Mouse (Mus musculus) heart, embryonic 16.5 days (tissue): ENCODE measurements around the gene Igsf6. TPM values are rescaled to one million over a fixed set of nuclear protein-coding genes. Genes with fewer than 3 reads are reported as not detected.

Source experiments
- ATAC-seq: fragments of 200-750 bp; cut with Nextera tagmentation; replicated peaks from 2 replicates; pipeline ENCODE4 v1.8.0; 2017; ENCODE audit warnings: moderate number of reproducible peaks; ENCODE audit not compliant: insufficient read depth, low FRiP score; ENCODE audit errors: extremely low read depth
- H3K27ac ChIP-seq: fragments of 300-500 bp; sonication (generic); 2 replicates; pipeline ENCODE4 v1.5.1; 2014; ENCODE audit warnings: mild to moderate bottlenecking, low read length, control low read depth, moderate library complexity
- H3K27me3 ChIP-seq: fragments of 300-500 bp; sonication (generic); 2 replicates; pipeline ENCODE4 v1.6.1; 2014; ENCODE audit warnings: low read length, mixed read lengths; ENCODE audit not compliant: control insufficient read depth, insufficient read depth
- H3K36me3 ChIP-seq: fragments of 300-500 bp; sonication (generic); 2 replicates; pipeline ENCODE4 v1.6.1; 2014; ENCODE audit not compliant: control insufficient read depth, insufficient read depth
- H3K4me1 ChIP-seq: fragments of 300-500 bp; sonication (generic); 2 replicates; pipeline ENCODE4 v1.6.1; 2014; ENCODE audit warnings: low read length, mixed read lengths; ENCODE audit not compliant: control insufficient read depth, insufficient read depth
- H3K4me2 ChIP-seq: fragments of 300-500 bp; sonication (generic); 2 replicates; pipeline ENCODE4 v1.6.1; 2014; ENCODE audit warnings: low read depth, mild to moderate bottlenecking, control low read depth, low read length
- H3K4me3 ChIP-seq: fragments of 300-500 bp; sonication (generic); 2 replicates; pipeline ENCODE4 v1.5.1; 2014; ENCODE audit warnings: mild to moderate bottlenecking, control low read depth, low read length
- H3K9ac ChIP-seq: fragments of 300-500 bp; sonication (generic); 2 replicates; pipeline ENCODE4 v1.6.1; 2014; ENCODE audit warnings: low read length, control low read depth
- H3K9me3 ChIP-seq: fragments of 300-500 bp; sonication (generic); replicated peaks from 2 replicates; pipeline ENCODE4 v1.6.1; 2016; ENCODE audit warnings: low read length; ENCODE audit not compliant: control insufficient read depth
- WGBS: fragments of 180-500 bp; shearing (Covaris S2); extraction: QIAGEN DNeasy Blood & Tissue Kit; methylation state at CpG from one replicate; pipeline ENCODE4 v1.1.7; 2014; 5-methylcytosine and 5-hydroxymethylcytosine counted together
- polyA plus RNA-seq: library from polyadenylated mRNA; unstranded; fragments of >200 nt; fragmentation: Nextera tagmentation; extraction: Ambion mirVana; gene quantifications from 2 replicates; pipeline ENCODE4 v1.2.1, GENCODE M21; 2015

Igsf6 gene
- polyA plus RNA-seq, 1 experiment from 2014 or later = 2.3 TPM

DNA sequence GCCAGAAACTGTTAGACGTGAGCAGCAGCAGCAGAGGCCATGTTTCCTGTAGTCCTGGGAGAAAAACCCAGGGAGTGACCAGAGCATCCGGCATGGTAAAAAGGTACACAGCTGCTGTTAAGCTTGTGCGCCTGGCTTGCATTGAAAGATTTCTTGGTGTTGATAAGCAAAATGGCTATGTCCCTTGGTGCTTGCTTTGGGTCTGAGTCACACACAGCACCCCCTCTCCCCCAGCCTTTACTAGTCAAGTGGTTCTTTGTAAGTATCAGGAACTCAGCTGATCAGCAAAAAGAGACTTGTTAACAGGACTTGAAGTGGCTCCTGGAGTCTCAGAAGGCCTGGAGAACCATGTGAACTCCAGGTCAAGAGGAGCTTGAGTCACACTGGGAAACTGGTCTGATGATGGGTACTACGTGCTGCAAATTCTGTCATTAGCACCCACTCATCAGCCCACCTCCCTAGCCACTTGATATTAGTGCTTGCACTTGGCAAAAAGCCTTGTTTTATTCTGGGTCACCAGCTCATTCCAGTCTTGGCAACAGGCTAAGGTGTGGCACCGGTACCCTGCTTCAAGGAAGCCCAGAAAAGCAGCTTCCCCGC lies 529 bp upstream of the Igsf6 start:
- H3K4me2 ChIP-seq = no peak overlapping the region
- peaks cover 20% of the 10 kb centered on the region for H3K4me1 ChIP-seq
- H3K4me3 ChIP-seq = no peak overlapping the region
- no peak overlapping the region for H3K9ac ChIP-seq
- 0 out of 2 replicates have a peak, but pooled peaks cover 3% of the 10 kb centered on the region for H3K27me3 ChIP-seq
- ATAC-seq = peak; percentile 72
- no peaks in the 10 kb centered on the region for H3K9me3 ChIP-seq
- peak overlapping the region; percentile 43 for H3K27ac ChIP-seq
- WGBS = 39% methylated on average over 6 of the region's 6 CpGs
- H3K36me3 ChIP-seq = peaks cover 21% of the 10 kb centered on the region

DNA sequence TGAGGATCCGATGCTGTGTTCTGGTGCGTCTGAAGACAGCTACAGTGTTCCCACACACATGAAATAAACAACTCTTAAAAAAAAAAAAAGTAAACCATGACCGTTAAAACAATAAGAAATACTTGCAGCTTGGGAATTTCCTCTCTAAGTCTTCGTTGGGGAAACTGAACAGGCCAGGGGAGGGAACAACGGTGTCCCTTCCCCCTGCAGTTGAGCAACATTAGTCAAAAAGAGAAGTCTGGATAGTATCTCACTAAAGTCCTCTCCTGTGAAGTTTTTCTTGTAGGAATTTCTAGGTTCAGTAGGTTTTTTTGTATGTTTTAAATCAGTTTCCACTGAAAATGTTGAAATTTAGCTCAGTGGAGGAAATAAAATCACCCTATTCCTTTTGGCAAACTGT lies 1.9 kb downstream of the Igsf6 start:
- Histone ChIP-seq H3K27ac (no peak overlapping the region), H3K4me1 (peaks cover 20% of the 10 kb centered on the region), H3K36me3 (peaks cover 25% of the 10 kb centered on the region), H3K27me3 (0 out of 2 replicates have a peak, but pooled peaks cover 3% of the 10 kb centered on the region), H3K4me3 (no peak overlapping the region), H3K9ac (no peak overlapping the region), H3K9me3 (no peaks in the 10 kb centered on the region), H3K4me2 (no peak overlapping the region)
- WGBS = 70% methylated on average over 5 of the region's 5 CpGs
- ATAC-seq = no peak

GRCm38 (mm10) chr7:121071276-121071675 lies 3.1 kb downstream of the Igsf6 start:
- H3K4me3 ChIP-seq = no peak overlapping the region
- no peak for ATAC-seq
- no peaks in the 10 kb centered on the region for H3K27me3 ChIP-seq
- H3K27ac ChIP-seq = no peak overlapping the region
- H3K4me2 ChIP-seq = no peak overlapping the region
- H3K9me3 ChIP-seq = no peaks in the 10 kb centered on the region
- peaks cover 18% of the 10 kb centered on the region for H3K36me3 ChIP-seq
- 86% methylated on average over 4 of the region's 4 CpGs for WGBS
- no peak overlapping the region for H3K9ac ChIP-seq
- peaks cover 20% of the 10 kb centered on the region for H3K4me1 ChIP-seq

GRCm38 (mm10) chr7:121064309-121064708 lies 10.1 kb downstream of the Igsf6 start:
- no peaks in the 10 kb centered on the region for H3K27me3 ChIP-seq
- H3K4me3 ChIP-seq = no peak overlapping the region
- H3K9me3 ChIP-seq = no peaks in the 10 kb centered on the region
- WGBS = 42% methylated on average over 4 of the region's 4 CpGs
- H3K36me3 ChIP-seq = peaks cover 9% of the 10 kb centered on the region; the same call in 1 of the 2 replicates
- H3K4me1 ChIP-seq = no peaks in the 10 kb centered on the region
- no peak overlapping the region for H3K27ac ChIP-seq
- H3K9ac ChIP-seq = no peak overlapping the region
- no peak for ATAC-seq
- no peak overlapping the region for H3K4me2 ChIP-seq

GRCm38 (mm10) chr7:121059477-121060218 lies 14.7 kb downstream of the Igsf6 start:
- 69% methylated on average over 6 of the region's 6 CpGs for WGBS
- no peaks in the 10 kb centered on the region for H3K9me3 ChIP-seq
- no peak overlapping the region for H3K9ac ChIP-seq
- no peak overlapping the region for H3K4me3 ChIP-seq
- H3K27ac ChIP-seq = no peak overlapping the region
- peaks cover 3% of the 10 kb centered on the region; the same call in 1 of the 2 replicates for H3K4me1 ChIP-seq
- H3K4me2 ChIP-seq = no peak overlapping the region
- no peak for ATAC-seq
- H3K27me3 ChIP-seq = no peaks in the 10 kb centered on the region
- H3K36me3 ChIP-seq = 0 out of 2 replicates have a peak, but pooled peaks cover 12% of the 10 kb centered on the region

DNA sequence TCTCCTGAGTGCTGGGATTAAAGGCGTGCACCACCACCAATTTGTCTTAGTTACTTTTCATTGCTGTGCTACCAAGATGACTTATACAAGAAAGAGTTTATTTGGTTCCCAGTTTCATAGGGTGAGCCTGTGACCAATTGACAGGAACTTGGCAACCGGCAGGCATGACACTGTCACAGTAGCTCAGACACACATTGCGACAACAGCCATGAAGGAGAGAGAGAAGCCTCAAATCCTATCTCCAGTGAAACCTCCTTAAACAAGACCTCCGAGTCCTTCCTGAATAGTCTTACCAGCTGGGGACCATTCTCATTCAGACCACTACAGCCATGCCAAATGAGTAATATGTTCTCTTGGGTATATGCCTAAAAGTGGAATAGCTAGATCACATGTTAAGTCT lies 21.3 kb downstream of the Igsf6 start:
- H3K9me3 ChIP-seq = no peaks in the 10 kb centered on the region
- H3K4me1 ChIP-seq = no peaks in the 10 kb centered on the region
- ATAC-seq = no peak
- H3K9ac ChIP-seq = no peak overlapping the region
- peaks cover 21% of the 10 kb centered on the region for H3K36me3 ChIP-seq
- H3K27ac ChIP-seq = no peak overlapping the region
- no peaks in the 10 kb centered on the region for H3K27me3 ChIP-seq
- WGBS = 83% methylated on average over 4 of the region's 4 CpGs
- H3K4me2 ChIP-seq = no peak overlapping the region
- H3K4me3 ChIP-seq = no peak overlapping the region

- H3K4me3 ChIP-seq = no peak overlapping the region
- no peak overlapping the region for H3K9ac ChIP-seq
- 89% methylated on average over 2 of the region's 2 CpGs for WGBS
- H3K4me1 ChIP-seq = peaks cover 9% of the 10 kb centered on the region
- no peak overlapping the region for H3K27ac ChIP-seq
- no peak overlapping the region for H3K4me2 ChIP-seq
- peaks cover 10% of the 10 kb centered on the region for H3K36me3 ChIP-seq
- ATAC-seq = no peak
- no peaks in the 10 kb centered on the region for H3K9me3 ChIP-seq
- no peaks in the 10 kb centered on the region for H3K27me3 ChIP-seq
These were observed 26.7 kb downstream of the Igsf6 start for GRCm38 (mm10) chr7:121047624-121048023.

DNA sequence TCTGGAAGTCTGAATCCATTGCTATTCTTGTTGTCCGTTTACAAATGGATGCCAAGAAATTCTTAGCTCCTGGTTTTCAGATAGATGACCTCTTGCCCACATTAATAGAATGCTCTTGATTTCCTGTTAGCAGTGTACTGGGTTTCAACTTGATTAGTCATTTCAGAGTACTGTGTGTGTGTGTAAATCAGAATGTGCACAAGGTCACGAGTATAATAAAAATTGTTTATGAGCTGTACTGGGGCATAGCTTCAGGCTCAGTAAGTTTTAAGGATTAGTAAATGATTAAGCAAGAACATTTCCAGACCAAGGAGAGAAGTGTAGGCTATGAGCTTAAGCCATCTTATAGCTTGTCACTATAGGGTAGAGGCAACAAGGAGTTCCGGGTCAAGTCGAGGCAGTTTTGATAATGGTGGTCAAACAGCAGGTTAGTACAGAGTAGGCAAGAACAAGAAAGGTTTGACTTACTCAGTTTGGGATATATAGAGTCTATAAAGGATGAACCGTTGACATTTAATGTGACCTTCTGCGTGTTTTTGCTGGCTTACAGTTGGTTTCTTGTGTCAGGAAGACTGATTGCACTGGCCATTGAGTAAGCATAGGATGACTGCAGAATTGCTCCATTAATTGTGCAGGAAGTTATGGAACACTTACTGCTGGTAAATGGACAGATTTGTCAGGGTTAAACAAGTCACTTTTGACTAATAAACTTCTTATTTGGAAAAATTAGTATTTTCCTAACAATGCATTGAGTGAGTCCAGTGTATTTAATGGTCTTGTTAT lies 28.5 kb downstream of the Igsf6 start:
- Histone ChIP-seq H3K27me3 (no peaks in the 10 kb centered on the region), H3K9ac (no peak overlapping the region), H3K9me3 (no peaks in the 10 kb centered on the region), H3K4me2 (no peak overlapping the region), H3K4me1 (peaks cover 17% of the 10 kb centered on the region), H3K27ac (no peak overlapping the region), H3K4me3 (no peak overlapping the region), H3K36me3 (0 out of 2 replicates have a peak, but pooled peaks cover 5% of the 10 kb centered on the region)
- 83% methylated on average over 6 of the region's 6 CpGs for WGBS
- no peak for ATAC-seq

GRCm38 (mm10) chr7:121044251-121044650 lies 30.1 kb downstream of the Igsf6 start:
- Histone ChIP-seq H3K4me1 (peaks cover 26% of the 10 kb centered on the region), H3K9ac (no peak overlapping the region), H3K27ac (0 out of 2 replicates have a peak overlapping the region, but pooled peaks have one; percentile 1), H3K36me3 (0 out of 2 replicates have a peak, but pooled peaks cover 2% of the 10 kb centered on the region), H3K4me2 (no peak overlapping the region), H3K9me3 (no peaks in the 10 kb centered on the region), H3K4me3 (no peak overlapping the region), H3K27me3 (no peaks in the 10 kb centered on the region)
- no peak for ATAC-seq
- 26% methylated on average over 1 of the region's 1 CpGs for WGBS
